Mouse (Mus musculus) limb, embryonic 13.5 days (tissue): ENCODE measurements around the gene Msmp. TPM values are rescaled to one million over a fixed set of nuclear protein-coding genes. Genes with fewer than 3 reads are reported as not detected.
"Not testable (repeated sequence)": the region's sequence is repeated elsewhere in the genome, so short reads cannot be mapped to it uniquely, and the experiment has no call there.

ENCODE experiments used
- ATAC-seq: fragments of 200-750 bp; cut with Nextera tagmentation; 2 replicates; pipeline ENCODE4 v1.8.0; 2017; ENCODE audit warnings: low read depth, moderate number of reproducible peaks, moderate TSS enrichment; ENCODE audit not compliant: low FRiP score
- H3K27ac ChIP-seq: fragments of 300-500 bp; sonication (generic); 2 replicates; pipeline ENCODE4 v1.5.1; 2015; ENCODE audit warnings: inconsistent platforms, mild to moderate bottlenecking, moderate library complexity
- H3K27me3 ChIP-seq: fragments of 300-500 bp; sonication (generic); 2 replicates; pipeline ENCODE4 v1.6.1; 2015; ENCODE audit warnings: mild to moderate bottlenecking, inconsistent platforms
- H3K36me3 ChIP-seq: fragments of 300-500 bp; sonication (generic); 2 replicates; pipeline ENCODE4 v1.6.1; 2015; ENCODE audit warnings: inconsistent platforms, mild to moderate bottlenecking, moderate library complexity
- H3K4me1 ChIP-seq: fragments of 300-500 bp; sonication (generic); 2 replicates; pipeline ENCODE4 v1.6.1; 2015; ENCODE audit warnings: inconsistent platforms
- H3K4me2 ChIP-seq: fragments of 300-500 bp; sonication (generic); replicated peaks from 2 replicates; pipeline ENCODE4 v1.6.1; 2015; ENCODE audit warnings: inconsistent platforms, mild to moderate bottlenecking, moderate library complexity
- H3K4me3 ChIP-seq: fragments of 300-500 bp; sonication (generic); 2 replicates; pipeline ENCODE4 v1.5.1; 2015; ENCODE audit warnings: moderate library complexity, mild to moderate bottlenecking, inconsistent platforms
- H3K9ac ChIP-seq: fragments of 300-500 bp; sonication (generic); 2 replicates; pipeline ENCODE4 v1.6.1; 2015; ENCODE audit warnings: mild to moderate bottlenecking, inconsistent platforms
- H3K9me3 ChIP-seq: fragments of 300-500 bp; sonication (generic); 2 replicates; pipeline ENCODE4 v1.6.1; 2016; ENCODE audit warnings: inconsistent platforms
- WGBS: fragments of 180-500 bp; shearing (Covaris S2); methylation state at CpG from one replicate; pipeline ENCODE4 v1.1.7; 2015; 5-methylcytosine and 5-hydroxymethylcytosine counted together
- polyA plus RNA-seq: library from polyadenylated mRNA; unstranded; fragments of >200 nt; fragmentation: Nextera tagmentation; extraction: Ambion mirVana; gene quantifications from 2 replicates; pipeline ENCODE4 v1.2.1, GENCODE M21; 2015

Msmp gene
- polyA plus RNA-seq, 1 experiment from 2014 or later = 1.4 TPM

DNA sequence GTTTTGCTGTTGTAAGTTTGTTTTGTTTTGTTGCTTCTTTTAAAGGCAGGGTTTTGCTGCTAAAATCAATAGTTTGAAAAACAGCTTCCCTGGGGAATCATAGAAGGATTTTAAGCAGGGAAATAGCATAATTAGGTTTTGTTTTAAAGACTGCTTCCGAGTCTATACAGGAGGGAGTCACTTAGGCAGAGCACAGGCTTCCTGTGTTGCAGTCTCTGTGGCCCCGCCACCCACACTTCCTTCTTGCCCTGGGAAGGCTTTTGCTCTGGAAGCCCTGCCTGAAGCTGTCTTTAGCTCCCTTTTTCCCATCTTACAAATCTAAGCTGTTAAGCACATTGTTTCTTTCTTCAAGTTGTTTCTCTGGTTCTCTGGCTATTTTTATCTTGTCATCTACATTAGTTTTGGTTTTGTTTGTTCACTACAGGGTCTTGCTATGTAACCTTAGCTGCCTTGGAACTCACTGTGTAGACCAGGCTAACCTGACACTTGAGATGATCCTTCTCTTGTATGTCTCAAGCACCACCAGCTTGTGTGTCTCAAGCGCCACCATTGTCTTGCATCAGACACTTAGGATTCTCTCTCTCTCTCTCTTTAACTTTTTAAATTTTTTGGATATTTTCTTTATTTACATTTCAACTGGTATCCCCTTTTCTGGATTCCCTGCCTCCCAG lies 28.9 kb upstream of the Msmp start:
- no peak overlapping the region for H3K4me2 ChIP-seq
- no peak overlapping the region for H3K4me3 ChIP-seq
- no peaks in the 10 kb centered on the region for H3K27me3 ChIP-seq
- H3K4me1 ChIP-seq = no peaks in the 10 kb centered on the region
- 62% methylated on average over 3 of the region's 3 CpGs for WGBS
- no peak overlapping the region for H3K27ac ChIP-seq
- no peaks in the 10 kb centered on the region for H3K9me3 ChIP-seq
- no peak for ATAC-seq
- H3K36me3 ChIP-seq = no peaks in the 10 kb centered on the region
- H3K9ac ChIP-seq = no peak overlapping the region

DNA sequence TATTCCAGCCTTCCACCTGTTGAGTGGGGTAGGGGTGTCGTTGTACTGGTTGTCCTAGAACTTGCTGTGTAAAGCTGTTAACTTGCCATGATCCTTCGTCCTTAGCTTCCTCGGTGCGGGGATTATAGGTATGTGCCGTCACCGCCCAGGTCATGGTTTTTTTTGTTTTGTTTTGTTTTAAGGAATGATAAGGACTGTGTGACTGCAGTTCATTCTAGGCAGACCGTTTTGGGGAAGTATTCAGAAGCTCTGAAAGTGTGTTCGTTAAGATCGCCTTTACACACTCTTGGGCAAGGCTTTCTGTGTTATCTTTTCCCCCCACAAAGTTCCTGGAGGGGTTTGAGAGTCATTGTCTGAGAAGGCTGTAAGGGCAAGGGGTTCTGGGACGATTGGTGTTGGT lies 28.2 kb upstream of the Msmp start:
- no peak overlapping the region for H3K27ac ChIP-seq
- ATAC-seq = no peak
- H3K4me1 ChIP-seq = no peaks in the 10 kb centered on the region
- H3K4me3 ChIP-seq = no peak overlapping the region
- H3K27me3 ChIP-seq = no peaks in the 10 kb centered on the region
- no peaks in the 10 kb centered on the region for H3K36me3 ChIP-seq
- H3K4me2 ChIP-seq = no peak overlapping the region
- no peaks in the 10 kb centered on the region for H3K9me3 ChIP-seq
- WGBS = 72% methylated on average over 10 of the region's 10 CpGs
- H3K9ac ChIP-seq = no peak overlapping the region

DNA sequence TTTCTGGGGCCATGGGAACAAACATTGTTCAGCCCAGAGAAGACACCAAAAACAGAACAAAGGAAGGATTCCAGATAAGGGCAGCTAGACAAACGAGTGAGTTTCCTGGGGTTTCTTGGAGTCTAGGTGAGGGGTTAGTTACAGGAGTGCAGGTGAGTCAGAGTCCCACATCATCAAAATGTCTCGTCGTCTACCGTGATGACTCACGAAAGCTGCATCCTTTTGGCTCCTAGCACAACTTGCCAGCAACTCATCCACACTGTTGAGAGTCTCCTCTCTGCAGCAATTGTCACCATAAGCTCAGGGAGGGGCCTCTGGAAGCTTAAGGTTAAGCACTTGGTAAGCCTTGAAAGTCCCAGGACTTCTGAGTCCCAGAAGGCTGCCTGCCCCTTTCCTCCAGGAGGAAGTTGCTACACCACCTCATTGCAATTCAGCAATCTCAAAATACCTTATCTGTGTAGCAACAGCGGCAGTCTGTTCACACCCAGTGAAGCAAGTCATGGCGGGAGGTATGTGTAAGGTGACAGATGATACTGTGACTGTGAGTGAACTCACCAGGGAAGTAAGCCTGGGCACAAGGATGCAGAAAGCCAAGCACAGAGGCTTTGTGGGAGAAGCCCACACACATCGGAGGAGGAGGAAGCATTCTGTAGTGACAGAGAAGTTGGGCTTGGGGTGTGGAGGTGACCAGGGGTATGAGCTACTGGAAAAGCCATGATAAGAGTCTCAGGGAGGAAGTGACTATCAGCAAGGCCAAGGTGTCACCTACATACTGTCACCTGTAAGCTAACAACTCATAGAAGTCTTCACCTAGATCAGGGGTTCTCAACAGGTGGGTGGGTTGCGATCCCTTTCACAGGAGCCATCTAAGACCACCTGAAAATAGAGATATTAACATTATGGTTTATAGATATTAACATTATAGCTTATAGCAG lies 20.7 kb upstream of the Msmp start:
- H3K27me3 ChIP-seq = no peaks in the 10 kb centered on the region
- no peaks in the 10 kb centered on the region for H3K9me3 ChIP-seq
- H3K36me3 ChIP-seq = no peaks in the 10 kb centered on the region
- ATAC-seq = no peak
- no peaks in the 10 kb centered on the region for H3K4me1 ChIP-seq
- 78% methylated on average over 9 of the region's 9 CpGs for WGBS
- H3K4me2 ChIP-seq = no peak overlapping the region
- no peak overlapping the region for H3K9ac ChIP-seq
- no peak overlapping the region for H3K4me3 ChIP-seq
- no peak overlapping the region for H3K27ac ChIP-seq

DNA sequence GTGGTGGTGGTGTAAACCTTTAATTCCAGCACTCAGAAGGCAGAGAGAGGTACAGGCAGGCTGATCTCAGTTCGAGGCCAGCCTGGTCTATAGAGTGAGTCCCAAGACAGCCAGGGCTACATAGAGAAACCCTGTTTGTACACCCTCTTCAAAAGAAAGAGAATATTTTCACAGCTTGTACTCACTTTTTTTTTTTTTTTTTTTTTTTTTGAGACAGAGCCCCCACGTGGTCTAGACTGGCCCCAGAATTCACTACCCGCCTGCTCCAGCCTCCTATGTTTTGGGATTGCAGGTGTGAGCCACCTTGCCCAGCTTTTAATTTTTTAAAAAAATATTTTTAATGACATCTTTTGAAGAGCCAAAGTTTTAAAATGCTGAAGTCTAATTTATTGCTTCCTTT lies 19.8 kb upstream of the Msmp start:
- Histone ChIP-seq H3K4me3 (no peak overlapping the region), H3K27me3 (no peaks in the 10 kb centered on the region), H3K4me1 (no peaks in the 10 kb centered on the region), H3K4me2 (no peak overlapping the region), H3K27ac (no peak overlapping the region), H3K9ac (no peak overlapping the region), H3K9me3 (no peaks in the 10 kb centered on the region), H3K36me3 (no peaks in the 10 kb centered on the region)
- ATAC-seq = no peak
- WGBS = 59% methylated on average over 3 of the region's 3 CpGs

DNA sequence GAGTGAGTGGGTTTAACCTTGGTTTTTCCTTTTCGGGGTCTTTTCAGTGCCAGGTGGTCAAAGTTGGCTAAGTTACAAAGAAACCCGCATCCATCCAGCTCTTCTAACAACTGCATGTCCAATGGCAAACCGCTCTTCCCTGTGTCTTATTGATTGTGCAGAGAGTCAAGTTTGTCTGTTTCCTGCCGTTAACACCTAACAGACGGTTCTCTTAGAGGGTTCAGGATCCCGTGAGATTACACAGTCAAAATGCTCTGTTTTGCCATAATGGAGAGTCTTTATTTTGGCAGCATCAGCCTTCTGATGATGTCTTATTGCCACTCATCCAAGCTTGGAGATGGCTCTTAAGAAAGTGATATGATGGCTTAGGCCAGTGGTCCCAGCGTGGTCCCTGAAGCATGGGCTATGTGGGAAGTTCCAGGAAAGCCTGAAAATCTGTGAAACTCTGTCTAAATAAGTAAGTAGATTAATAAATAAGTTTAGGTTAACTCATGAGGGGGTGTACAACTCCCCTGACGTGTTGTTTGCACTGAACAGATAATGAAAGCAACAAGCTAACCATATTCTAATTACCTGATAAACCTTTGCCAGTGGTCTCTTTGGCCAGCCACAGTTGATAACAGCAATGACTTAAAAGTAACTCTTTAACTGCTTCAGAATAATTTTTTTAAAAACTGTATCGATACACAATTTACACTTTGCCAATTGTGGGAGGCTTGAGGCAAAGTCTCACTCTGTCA lies 16.1 kb upstream of the Msmp start:
- WGBS = 78% methylated on average over 9 of the region's 9 CpGs
- Histone ChIP-seq H3K4me3 (no peak overlapping the region), H3K9me3 (no peaks in the 10 kb centered on the region), H3K36me3 (no peaks in the 10 kb centered on the region), H3K4me2 (no peak overlapping the region), H3K27me3 (no peaks in the 10 kb centered on the region), H3K27ac (no peak overlapping the region), H3K4me1 (no peaks in the 10 kb centered on the region), H3K9ac (no peak overlapping the region)
- no peak for ATAC-seq

DNA sequence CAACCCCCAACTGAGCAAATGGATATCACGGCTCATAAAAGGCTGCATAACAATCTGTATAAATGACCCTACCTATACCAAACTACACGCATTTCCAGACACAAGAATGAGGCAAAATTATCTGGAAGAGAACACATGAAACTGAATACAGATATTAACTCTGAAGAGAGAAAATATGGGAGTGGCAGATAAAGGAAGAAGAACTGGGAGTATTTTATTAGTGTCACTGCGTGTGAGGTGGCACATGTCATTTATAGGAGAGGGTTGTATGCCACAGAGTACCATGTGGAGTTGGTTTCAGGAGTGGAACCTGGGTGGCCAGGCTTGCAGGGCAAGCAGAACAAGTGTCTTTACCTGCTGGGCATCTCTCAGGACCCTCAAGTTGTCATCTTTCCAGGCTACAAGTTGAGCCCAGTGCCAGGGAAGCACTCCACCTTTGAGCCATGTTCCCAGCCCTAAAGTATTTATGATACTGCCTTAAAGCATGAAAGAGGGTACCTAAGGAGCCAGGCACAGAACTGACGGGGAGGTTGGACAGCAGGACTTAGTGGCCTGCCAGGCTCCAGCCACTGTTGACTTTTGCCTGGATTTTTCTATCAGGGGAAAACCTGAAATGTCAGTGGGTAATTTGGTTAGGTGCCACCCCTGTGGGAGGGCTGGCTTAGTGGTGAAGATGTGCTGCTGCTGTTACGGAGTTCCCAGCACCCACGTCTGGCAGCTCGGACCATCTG lies 14.5 kb upstream of the Msmp start:
- Histone ChIP-seq H3K4me3 (no peak overlapping the region), H3K9me3 (no peaks in the 10 kb centered on the region), H3K27ac (no peak overlapping the region), H3K36me3 (no peaks in the 10 kb centered on the region), H3K4me2 (no peak overlapping the region), H3K27me3 (no peaks in the 10 kb centered on the region), H3K9ac (no peak overlapping the region), H3K4me1 (no peaks in the 10 kb centered on the region)
- WGBS = 78% methylated on average over 7 of the region's 7 CpGs
- ATAC-seq = no peak

DNA sequence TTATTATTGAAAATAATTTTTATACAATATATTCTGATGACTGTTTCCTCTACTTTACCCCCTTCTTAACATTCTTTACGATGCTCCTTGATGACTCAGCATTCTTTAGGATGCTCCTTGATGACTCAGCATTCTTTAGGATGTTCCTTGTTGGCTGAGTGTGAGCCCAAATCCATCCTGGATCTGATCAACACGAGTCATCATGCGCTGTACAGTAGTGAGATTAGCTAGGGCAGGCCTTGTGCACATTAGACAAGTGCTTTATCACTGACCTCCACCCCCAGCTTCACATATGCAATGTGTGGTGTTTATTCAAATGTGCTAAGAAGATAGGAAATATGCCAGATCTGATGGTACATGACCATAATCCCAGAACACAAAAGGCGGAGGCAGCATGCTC lies 13.9 kb upstream of the Msmp start:
- Histone ChIP-seq H3K4me3 (no peak overlapping the region), H3K4me1 (peaks cover 4% of the 10 kb centered on the region; the same call in 1 of the 2 replicates), H3K9ac (no peak overlapping the region), H3K9me3 (no peaks in the 10 kb centered on the region), H3K27ac (no peak overlapping the region), H3K36me3 (no peaks in the 10 kb centered on the region), H3K4me2 (no peak overlapping the region), H3K27me3 (no peaks in the 10 kb centered on the region)
- 83% methylated on average over 4 of the region's 4 CpGs for WGBS
- ATAC-seq = no peak

DNA sequence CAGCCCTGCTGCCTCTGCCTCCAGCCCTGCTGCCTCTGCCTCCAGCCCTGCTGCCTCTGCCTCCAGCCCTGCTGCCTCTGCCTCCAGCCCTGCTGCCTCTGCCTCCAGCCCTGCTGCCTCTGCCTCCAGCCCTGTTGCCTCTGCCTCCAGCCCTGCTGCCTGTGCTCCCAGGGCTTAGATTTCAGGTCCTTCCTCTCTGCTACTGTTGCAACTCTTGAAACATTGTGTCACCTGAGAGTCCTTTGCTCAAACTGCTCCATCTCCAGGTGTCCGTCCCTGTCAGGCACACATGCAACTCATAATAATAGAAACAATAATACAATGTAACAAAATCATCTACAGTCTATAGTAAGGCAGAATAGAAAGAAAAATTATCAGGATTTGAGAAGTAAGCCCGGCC lies 12.3 kb upstream of the Msmp start:
- not testable (repeated sequence) for H3K36me3 ChIP-seq, H3K27me3 ChIP-seq, H3K4me1 ChIP-seq, H3K9ac ChIP-seq, H3K27ac ChIP-seq, H3K9me3 ChIP-seq, ATAC-seq, H3K4me3 ChIP-seq, H3K4me2 ChIP-seq
- WGBS = 72% methylated on average over 2 of the region's 2 CpGs

DNA sequence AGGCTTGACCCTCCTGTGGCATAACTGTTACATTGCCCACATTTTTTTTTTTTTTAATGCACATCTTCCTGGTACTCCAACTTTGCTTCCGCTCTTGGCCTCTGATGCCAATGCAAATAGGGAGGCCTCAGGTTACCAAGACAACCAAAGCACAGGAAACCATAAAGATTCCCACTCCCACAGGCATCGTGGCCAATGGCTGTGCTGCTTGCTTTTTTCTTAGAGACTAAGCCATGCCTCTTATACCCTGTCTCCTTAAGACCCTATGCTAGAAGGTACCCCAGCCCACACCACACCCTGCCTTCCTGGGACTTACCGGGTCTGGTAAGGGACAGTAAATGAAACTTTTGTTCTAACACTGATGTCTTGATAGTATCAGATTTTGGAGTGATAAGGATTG lies 9.2 kb upstream of the Msmp start:
- Histone ChIP-seq H3K27me3 (no peaks in the 10 kb centered on the region), H3K27ac (no peak overlapping the region), H3K4me2 (no peak overlapping the region), H3K9me3 (no peaks in the 10 kb centered on the region), H3K4me1 (peaks cover 4% of the 10 kb centered on the region; the same call in 1 of the 2 replicates), H3K4me3 (no peak overlapping the region), H3K36me3 (no peaks in the 10 kb centered on the region), H3K9ac (no peak overlapping the region)
- ATAC-seq = no peak
- 53% methylated on average over 3 of the region's 3 CpGs for WGBS

DNA sequence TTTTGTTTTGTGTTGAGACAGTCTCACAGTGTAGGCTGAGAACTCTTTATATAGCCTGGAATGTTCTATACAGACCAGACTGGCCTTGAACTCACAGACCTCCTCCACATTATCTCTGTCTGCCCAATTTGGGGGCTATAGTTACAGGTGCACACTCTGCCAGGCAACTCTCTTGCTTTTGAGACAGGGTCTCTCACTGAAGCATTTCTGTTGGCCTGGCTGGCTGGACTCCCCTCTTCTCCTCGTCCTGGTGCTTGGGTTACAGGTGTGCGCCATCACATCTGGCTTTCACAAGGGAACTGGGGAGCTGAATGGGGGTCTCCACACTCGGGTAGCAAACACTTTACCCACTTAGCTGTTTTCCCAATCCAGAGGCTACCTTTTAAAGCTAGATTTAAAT lies 7.7 kb upstream of the Msmp start:
- H3K4me3 ChIP-seq = no peak overlapping the region
- no peak overlapping the region for H3K9ac ChIP-seq
- no peak overlapping the region for H3K4me2 ChIP-seq
- no peaks in the 10 kb centered on the region for H3K36me3 ChIP-seq
- no peaks in the 10 kb centered on the region for H3K9me3 ChIP-seq
- no peak overlapping the region for H3K27ac ChIP-seq
- H3K27me3 ChIP-seq = no peaks in the 10 kb centered on the region
- ATAC-seq = no peak
- H3K4me1 ChIP-seq = peaks cover 9% of the 10 kb centered on the region
- 59% methylated on average over 3 of the region's 3 CpGs for WGBS

DNA sequence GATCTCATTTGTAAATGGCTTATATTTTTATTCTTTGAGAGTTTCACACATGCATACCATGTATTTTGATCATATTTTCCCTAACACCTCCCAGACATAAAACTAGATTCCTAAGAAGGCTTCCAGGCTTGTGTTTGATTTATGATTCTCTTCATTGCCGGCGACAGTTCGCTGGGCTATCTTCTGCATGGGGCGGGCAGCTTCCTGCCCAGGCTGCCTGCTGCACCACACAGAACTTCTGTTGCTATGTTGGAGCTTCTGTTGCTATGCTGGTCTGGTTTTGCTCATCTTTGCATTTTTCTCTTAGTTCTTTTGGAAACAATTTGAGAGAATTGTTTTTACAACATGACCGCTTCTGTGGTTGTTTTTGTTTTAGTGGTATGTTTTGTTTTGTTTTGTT lies 7.2 kb upstream of the Msmp start:
- Histone ChIP-seq H3K27ac (no peak overlapping the region), H3K9ac (no peak overlapping the region), H3K4me2 (no peak overlapping the region), H3K9me3 (no peaks in the 10 kb centered on the region), H3K4me3 (no peak overlapping the region), H3K4me1 (peaks cover 9% of the 10 kb centered on the region), H3K27me3 (no peaks in the 10 kb centered on the region), H3K36me3 (no peaks in the 10 kb centered on the region)
- ATAC-seq = no peak
- WGBS = 73% methylated on average over 5 of the region's 5 CpGs

DNA sequence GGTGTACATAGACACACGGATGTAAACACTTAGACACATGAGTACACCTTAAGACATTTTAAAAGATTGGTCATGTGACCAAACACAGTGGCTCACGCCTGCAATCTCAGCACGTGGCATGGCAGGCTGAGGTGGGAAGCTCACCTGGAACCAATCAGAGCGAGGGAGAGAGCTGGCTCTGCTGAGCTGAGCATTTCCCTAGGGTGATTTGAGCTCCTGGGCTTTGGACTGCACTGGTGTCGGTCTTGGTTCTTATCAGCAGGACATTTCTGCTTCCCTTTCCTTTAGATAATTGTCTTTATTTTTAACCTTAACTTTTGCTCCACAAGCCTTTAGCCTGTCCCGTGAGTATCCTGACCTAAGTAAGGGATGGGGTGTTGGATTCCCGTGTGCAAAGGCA lies 3.4 kb upstream of the Msmp start:
- Histone ChIP-seq H3K4me3 (no peak overlapping the region), H3K27ac (no peak overlapping the region), H3K9ac (no peak overlapping the region), H3K9me3 (no peaks in the 10 kb centered on the region), H3K27me3 (no peaks in the 10 kb centered on the region), H3K4me2 (no peak overlapping the region), H3K4me1 (peaks cover 5% of the 10 kb centered on the region), H3K36me3 (peaks cover 26% of the 10 kb centered on the region)
- 0 out of 2 replicates have a peak, but pooled peaks have one; percentile 10 for ATAC-seq
- WGBS = 40% methylated on average over 7 of the region's 7 CpGs
